Comparison of ENCODE assay signal across 17 mouse cellular contexts in the genomic region with DNA sequence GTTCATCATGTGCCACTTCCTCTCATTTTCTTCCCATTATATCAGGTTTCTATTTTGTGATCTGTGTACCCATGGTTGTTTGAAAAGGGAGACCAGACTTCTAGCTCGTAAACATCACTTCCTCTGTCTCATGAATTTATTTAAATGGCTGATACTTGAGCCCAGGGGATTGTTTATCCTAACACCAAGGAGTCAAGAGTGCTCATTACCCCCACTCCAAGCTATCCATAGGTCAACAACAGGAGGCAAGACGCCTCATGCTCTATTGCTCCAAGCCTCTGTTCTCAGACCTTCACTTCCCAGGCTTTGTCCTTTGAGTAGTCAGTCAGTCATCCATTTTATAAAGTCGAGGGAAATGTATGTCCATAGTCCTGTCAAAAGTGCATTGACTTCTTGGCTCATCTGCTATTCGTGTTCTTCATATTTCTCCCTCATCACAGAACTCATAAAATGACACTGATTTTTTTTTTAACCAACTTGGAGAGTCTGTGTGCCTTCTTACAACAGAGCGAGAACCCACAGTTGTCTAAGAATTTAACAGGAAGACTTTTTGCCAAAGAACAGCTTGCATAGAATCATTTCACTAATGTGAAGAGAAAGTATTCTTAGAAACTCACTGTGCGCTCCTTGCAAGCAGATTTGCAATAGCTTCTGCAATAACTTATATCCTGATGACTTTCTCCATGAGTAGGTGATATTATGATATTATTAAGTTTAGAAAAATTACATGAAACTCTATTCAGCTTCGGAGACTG.
DNase-seq lines count a peak whose midpoint lies in the region; ATAC-seq lines count a peak whose summit lies in the region.
"Had no signal": no experiment of that assay in that cellular context is flagged by ENCODE, and none has a peak within 500 bp of the region (broad histone marks: within the 10 kb centered on the region; RNA-seq: fewer than 3 reads in every experiment).

No protein-coding gene starts in this region.

- no peak for DNase-seq in frontal cortex, postnatal 14 days (ENCODE audit: low spot score in 2 of 2)
- DNase-seq in left cerebral cortex, adult 11 months (ENCODE audit: low spot score) = peak; percentile 14
- no peak for DNase-seq in left cerebral cortex, adult 18-20 months (ENCODE audit: low spot score in 2 of 2)
- peak; percentile 7 for DNase-seq in right cerebral cortex, adult 18-20 months
- no peak for DNase-seq in right cerebral cortex, postnatal 14 days
- DNase-seq in heart, postnatal 14 days = no peak
- DNase-seq in cerebellum, adult 8-10 months = no peak
- DNase-seq: adrenal gland, postnatal 25 days; cerebellum, postnatal 14 days; gastrocnemius, adult 2 months; heart, postnatal 4 days; kidney, adult 9 months; thymus, adult 2 months; thymus, postnatal 4 days had no signal

- intact Hi-C loops in heart, postnatal 14 days (cut with DNase I) = no loop called here

- peak; percentile 95 for ATAC-seq in frontal cortex, adult (ENCODE audit: low TSS enrichment)
- ATAC-seq: forebrain, embryonic 15.5 days; inflammation-experienced regulatory T-cells, adult 6 months had no signal

Comparison
In these comparisons a context has a peak if more than half of its experiments do, and no peak if none do; other contexts are left out.
1. DNase-seq: peak in left cerebral cortex, adult 11 months (single experiment) and right cerebral cortex, adult 18-20 months (single experiment); none in frontal cortex, postnatal 14 days (0 of 2), left cerebral cortex, adult 18-20 months (0 of 2), right cerebral cortex, postnatal 14 days (single experiment), heart, postnatal 14 days (0 of 2) and cerebellum, adult 8-10 months (single experiment).